Mouse (Mus musculus): ENCODE measurements around the gene Pde4a.
A peak's percentile ranks its signal among the peaks of the same experiment; 100 is the strongest.
"Not testable (repeated sequence)": the region's sequence is repeated elsewhere in the genome, so short reads cannot be mapped to it uniquely, and the experiment has no call there.

Gene Pde4a

DNA sequence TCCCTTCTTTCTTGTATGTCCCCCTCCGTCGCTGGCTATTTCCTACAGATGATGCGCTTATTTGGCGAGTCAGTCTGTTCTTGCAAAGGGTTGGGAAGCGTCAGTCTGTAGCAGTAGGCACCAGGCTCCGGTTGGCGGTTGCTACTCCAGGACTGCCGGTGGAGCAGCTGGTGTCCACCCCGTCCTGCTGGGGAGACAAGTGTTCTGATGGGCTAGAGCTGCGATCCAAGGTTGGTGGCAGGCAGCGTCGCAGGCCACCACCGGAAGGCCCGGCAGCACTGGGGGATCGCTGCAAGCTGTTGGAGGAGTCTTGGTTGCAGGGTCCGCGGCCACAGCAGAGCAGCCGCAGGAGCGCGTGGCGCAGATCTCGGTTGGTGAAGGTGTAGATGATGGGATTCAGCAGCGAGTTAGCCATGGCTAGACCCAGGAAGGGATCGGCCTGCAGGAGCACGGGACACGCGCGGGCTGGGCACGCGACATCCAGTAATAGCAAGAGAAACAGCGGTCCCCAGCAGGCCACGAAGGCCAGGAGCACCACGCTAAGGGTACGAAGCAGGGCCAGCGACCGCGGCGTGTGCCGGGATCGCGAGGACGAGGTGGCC is 78.4 kb downstream of the Pde4a start:
- DNase-seq (ENCODE audit: extremely low spot score, low spot score), result no peak

DNA sequence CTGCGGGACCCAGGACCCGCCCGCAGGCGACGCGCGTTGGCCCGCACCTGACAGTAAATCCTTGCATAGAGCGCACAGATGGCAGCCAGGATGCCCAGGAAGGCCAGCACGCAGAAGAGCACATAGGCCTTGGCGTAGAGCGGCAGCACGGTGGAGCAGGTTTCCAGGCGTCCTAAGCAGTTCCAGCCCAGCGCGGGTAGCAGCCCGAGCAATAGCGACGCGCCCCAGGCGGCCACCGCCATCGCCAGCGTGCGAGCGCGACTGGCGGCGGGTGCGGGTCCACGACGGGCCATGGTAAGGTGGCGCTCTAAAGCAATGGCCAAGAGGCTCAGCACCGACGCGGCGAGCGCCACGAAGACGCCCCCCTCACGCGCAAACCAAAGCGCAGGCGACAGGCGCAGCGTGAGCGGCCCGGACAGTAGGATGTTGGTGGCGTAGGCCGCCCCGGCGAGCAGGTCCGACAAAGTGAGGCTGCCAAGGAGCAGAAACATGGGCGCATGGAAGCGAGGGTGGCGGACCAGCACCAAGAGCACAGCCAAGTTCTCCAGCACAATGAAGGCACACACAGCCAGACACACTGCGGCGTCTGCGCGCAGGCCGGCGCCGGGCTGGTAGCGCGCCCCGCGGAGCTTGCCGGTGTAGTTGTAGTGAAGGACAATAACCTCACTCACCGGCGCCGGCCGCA is 79.1 kb downstream of the Pde4a start:
- peak; percentile 69 for DNase-seq (ENCODE audit: extremely low spot score, low spot score)

DNA sequence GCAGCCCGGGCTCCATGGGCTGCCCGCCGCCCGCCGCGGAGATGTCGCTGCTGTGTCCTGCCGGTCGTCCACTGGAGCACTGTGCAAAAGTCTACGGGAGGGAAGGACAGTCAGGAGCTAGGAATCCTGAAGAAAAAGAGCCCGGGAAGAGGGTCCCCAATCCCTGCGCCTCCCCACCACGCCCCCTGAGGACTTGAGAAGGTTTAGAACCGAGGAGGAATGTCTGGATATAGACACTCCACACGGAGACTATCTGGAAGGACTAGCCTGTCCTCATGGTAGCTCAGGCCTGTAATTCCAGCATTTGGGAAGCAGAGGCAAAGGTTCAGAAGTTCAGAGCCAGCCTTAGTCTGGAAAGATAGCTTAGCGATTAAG is 79.6 kb downstream of the Pde4a start:
- DNase-seq (ENCODE audit: extremely low spot score, low spot score), result no peak

DNA sequence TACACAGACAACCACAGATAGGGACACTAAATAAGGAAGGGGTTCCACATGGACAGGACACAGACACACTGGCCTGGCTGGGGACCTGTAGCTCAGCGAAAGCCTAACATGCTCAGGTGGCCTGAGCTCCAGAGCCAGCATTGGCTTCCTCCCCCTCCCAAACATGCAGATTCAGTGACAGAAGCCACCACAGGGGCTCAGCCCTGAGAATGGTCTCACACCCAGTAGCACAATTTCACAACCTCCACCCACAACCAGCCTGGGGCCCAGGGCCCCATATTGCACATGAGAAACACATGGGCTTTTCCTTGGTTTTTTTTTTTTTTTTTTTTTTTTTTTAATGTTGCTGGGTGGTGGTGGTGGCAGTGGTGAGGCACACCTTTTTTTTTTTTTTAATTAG is 80.8 kb downstream of the Pde4a start:
- no peak for DNase-seq (ENCODE audit: extremely low spot score, low spot score)

DNA sequence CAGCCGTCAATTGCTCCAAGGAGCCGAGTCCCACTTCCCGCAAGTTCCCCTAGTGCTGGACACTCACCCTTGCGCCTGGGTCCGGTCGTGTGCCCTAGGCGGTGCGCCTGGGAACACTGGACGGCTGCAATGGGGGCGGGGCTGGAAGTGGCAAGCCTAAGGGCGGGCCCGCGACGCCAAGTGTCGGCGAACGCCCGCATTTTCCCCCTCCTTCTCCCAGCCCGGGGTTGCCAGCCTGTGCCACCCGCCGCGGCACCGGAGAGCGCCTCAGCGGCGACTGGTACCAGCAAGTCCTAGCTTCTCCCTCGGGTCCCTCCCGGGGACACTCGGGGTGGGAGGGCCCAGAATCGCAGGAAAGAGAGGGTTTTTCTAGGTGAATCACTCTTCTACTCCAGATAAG is 82.8 kb downstream of the Pde4a start, which contains the start of gene S1pr5:
Gene S1pr5, minus strand, starts transcription at position 118 of the 400 bp plus-strand sequence.
- no peak for DNase-seq (ENCODE audit: extremely low spot score, low spot score)

DNA sequence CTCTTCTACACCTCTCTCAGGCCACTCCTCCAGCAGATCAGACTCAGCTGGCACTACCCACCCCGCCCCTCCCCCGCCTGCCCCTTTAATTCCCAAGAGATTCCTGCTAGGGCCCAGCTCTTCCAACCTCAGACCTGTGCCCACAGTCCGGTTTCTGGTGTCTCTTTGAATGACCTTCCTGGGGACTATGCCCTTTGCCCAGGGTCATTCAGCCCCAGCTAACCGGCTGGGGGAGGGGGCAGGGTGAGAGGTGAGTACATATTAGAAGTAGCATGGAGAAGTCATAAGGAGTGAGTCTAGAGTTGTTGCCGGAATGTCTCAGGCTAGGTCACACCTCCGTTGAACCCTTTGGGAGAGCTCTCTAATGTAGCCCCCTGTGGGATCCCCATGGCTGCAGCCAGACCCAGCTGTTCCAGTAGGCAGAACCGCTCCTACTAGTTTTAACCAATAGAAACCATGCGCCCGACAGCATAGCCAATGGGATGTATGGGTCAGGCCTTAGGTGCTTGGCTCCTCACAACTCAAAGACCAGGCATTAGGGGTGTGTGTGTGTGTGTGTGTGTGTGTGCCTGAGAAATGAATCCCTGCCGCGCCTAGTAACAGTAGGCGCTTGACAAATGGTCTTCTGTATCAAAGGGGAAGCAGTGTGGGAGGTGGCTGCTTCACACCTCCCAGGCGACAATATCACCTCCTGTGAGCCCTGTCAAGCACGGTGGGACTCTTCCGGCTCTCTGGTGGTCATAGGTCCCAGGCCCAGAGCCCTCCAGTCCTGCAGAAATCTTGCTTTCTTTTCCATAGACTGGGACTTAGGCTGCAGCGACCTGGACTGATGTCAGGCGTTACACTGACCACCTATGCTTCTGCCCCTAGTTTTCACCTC is 84.4 kb downstream of the Pde4a start:
- DNase-seq (ENCODE audit: extremely low spot score, low spot score), result no peak

DNA sequence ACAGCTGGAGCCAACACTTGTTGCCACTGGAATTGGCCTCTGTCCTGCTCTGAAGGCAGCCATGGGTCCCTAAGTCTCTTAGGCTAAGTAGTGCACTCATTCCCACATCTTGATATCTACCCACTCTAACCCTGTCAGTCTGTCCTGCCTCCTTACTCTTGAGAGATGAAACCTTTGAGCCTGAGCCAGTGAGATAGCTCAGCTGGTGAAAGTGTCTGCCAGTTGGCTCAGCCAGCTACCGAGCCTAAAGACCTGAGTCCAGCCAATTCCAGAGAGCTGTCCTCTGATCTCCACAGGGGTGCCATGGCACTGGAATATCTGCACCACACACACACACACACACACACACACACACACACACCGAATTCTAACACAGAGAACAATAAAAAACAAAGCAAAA is 85.0 kb downstream of the Pde4a start:
- DNase-seq (ENCODE audit: extremely low spot score, low spot score), result no peak

DNA sequence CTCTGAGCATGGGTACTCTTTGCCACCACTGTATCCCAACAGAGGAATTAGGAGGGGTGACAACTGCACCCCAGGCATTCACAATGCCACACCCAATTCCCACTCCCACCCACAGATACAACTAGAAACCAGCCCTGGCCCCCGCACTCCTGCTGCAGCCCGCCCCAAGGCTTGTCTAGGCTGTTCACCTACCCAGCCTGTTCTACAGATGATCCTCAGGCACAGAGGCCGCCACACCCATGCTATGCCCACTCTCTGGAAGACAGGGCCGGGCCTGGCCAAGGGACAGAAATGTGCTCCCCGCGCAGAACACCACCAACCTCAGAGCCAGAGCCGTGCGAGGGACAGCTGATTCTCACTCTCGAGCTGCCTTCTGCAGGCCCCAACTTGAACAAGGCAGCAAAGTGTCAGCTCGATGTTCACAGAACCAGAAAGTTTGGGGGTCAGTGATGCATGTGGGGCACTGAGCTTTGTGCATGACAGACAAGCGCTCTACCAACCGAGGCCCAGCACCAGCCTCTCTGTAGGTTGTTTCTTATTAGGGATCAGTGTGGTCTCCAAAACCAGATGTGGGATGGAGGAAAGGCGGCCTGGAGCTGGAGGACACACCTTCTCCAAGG is 85.7 kb downstream of the Pde4a start:
- DNase-seq (ENCODE audit: extremely low spot score, low spot score), result no peak

DNA sequence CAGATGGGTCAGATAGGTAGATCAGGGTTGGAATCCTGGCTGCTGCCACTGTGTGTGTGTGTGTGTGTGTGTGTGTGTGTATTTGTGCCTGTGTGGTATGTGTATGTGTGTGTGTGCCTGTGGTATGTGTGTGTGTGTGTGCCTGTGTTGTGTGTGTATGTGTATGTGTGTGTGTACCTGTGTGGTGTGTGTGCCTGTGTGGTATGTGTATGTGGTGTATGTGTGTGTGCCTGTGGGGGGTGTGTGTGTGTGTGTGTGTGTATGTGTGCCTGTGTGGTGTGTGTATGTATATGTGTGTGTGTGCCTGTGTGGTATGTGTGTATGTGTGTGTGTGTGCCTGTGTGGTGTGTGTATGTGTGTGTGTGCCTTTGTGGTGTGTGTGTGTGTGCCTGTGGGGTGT is 89.2 kb downstream of the Pde4a start:
- no peak for DNase-seq (ENCODE audit: extremely low spot score, low spot score)

DNA sequence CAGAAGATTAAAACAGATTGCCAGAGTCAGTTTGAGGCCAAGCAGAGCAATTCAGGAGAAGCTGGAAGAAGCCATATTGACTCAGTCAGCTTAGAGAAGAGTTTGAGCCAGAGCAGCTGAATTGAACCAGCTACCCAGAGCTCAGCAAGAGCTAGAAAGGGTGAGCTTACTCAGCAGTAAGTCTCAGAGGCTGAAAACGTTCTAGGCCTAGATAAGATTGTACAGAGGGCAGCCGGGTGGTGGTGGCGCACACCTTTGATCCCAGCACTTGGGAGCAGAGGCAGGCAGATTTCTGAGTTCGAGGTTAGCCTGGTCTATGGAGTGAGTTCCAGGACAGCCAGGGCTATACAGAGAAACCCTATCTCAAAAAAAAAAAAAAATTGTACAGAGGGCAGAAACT is 90.8 kb downstream of the Pde4a start:
- DNase-seq (ENCODE audit: extremely low spot score, low spot score), result not testable (repeated sequence)

DNA sequence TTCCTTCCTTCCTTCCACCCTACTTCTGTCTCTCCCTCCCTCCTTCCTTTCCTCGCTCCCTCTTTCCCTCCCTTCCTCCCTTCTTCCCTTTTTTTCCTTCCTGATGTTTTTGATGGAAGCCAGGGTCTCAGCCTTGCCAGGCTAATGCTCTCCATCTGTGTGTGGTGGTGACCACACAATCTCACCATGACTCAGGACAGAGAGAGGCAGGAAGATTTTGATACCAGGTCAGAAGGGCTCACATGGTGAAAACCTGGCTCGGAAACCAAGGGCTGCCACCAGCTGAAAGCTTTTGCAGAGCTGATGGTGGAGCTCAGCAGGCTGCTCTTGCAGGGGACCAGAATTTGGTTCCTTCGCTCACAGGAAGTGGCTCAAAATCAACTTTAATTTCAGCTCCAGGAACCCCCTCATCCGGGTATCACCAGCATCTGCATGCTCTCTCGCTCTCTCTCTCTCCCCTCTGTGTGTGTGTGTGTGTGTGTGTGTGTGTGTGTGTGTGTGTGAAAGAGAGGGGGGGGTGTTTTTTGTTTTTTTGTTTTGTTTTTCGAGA is 95.1 kb downstream of the Pde4a start:
- DNase-seq (ENCODE audit: extremely low spot score, low spot score), result no peak

DNA sequence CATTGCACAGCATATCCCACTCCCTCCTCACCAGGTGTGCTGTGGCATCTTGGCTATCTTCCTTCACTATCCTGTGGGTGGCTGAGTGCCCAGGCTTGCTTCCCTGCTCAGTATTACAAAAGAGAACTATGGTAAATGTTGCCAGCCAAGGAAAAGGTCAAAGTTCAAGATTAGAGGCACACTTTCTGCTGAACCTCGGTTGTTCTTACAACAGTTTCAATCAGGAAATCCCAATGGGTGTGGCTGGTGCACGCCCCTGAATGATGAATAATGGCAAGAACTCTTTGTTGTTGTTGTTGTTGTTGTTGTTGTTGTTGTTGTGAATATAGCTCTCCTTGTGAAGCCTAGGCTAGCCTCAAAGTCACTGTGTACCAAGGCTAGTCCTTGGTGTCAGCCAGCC is 96.3 kb downstream of the Pde4a start:
- no peak for DNase-seq (ENCODE audit: extremely low spot score, low spot score)

Measured in neural tube, embryonic 10.5 days (tissue).